Mouse (Mus musculus) forebrain, embryonic 15.5 days (tissue): ENCODE data around the gene Tctn1. TPM values are rescaled to one million over a fixed set of nuclear protein-coding genes. Genes with fewer than 3 reads are reported as not detected.

ENCODE experiments used
- ATAC-seq: fragments of 200-750 bp; cut with Nextera tagmentation; replicated peaks from 2 replicates; pipeline ENCODE4 v1.8.0; 2017; ENCODE audit warnings: mild to moderate bottlenecking, moderate TSS enrichment, moderate library complexity
- H3K27ac ChIP-seq: fragments of 300-500 bp; sonication (generic); replicated peaks from 2 replicates; pipeline ENCODE4 v1.5.1; 2015; ENCODE audit warnings: mild to moderate bottlenecking, inconsistent platforms
- H3K27me3 ChIP-seq: fragments of 300-500 bp; sonication (generic); 2 replicates; pipeline ENCODE4 v1.6.1; 2015; ENCODE audit warnings: inconsistent platforms
- H3K36me3 ChIP-seq: fragments of 300-500 bp; sonication (generic); 2 replicates; pipeline ENCODE4 v1.6.1; 2015; ENCODE audit warnings: mild to moderate bottlenecking, inconsistent platforms
- H3K4me1 ChIP-seq: fragments of 300-500 bp; sonication (generic); 2 replicates; pipeline ENCODE4 v1.6.1; 2015; ENCODE audit warnings: inconsistent platforms
- H3K4me2 ChIP-seq: fragments of 300-500 bp; sonication (generic); replicated peaks from 2 replicates; pipeline ENCODE4 v1.6.1; 2015; ENCODE audit warnings: mild to moderate bottlenecking, inconsistent platforms
- H3K4me3 ChIP-seq: fragments of 300-500 bp; sonication (generic); 2 replicates; pipeline ENCODE4 v1.5.1; 2015; ENCODE audit warnings: mild to moderate bottlenecking, inconsistent platforms
- H3K9ac ChIP-seq: fragments of 300-500 bp; sonication (generic); replicated peaks from 2 replicates; pipeline ENCODE4 v1.6.1; 2015; ENCODE audit warnings: mild to moderate bottlenecking, inconsistent platforms
- H3K9me3 ChIP-seq: fragments of 300-500 bp; sonication (generic); 2 replicates; pipeline ENCODE4 v1.6.1; 2016; ENCODE audit warnings: inconsistent platforms
- WGBS: fragments of 180-500 bp; shearing (Covaris S2); methylation state at CpG from one replicate; pipeline ENCODE4 v1.1.7; 2015; ENCODE audit warnings: mixed read lengths; 5-methylcytosine and 5-hydroxymethylcytosine counted together
- polyA plus RNA-seq: library from polyadenylated mRNA; unstranded; fragments of >200 nt; fragmentation: Nextera tagmentation; extraction: Ambion mirVana; gene quantifications from 2 replicates; pipeline ENCODE4 v1.2.1, GENCODE M21; 2015

The Tctn1 gene
- polyA plus RNA-seq, 1 experiment from 2014 or later, result 4.2 TPM

DNA sequence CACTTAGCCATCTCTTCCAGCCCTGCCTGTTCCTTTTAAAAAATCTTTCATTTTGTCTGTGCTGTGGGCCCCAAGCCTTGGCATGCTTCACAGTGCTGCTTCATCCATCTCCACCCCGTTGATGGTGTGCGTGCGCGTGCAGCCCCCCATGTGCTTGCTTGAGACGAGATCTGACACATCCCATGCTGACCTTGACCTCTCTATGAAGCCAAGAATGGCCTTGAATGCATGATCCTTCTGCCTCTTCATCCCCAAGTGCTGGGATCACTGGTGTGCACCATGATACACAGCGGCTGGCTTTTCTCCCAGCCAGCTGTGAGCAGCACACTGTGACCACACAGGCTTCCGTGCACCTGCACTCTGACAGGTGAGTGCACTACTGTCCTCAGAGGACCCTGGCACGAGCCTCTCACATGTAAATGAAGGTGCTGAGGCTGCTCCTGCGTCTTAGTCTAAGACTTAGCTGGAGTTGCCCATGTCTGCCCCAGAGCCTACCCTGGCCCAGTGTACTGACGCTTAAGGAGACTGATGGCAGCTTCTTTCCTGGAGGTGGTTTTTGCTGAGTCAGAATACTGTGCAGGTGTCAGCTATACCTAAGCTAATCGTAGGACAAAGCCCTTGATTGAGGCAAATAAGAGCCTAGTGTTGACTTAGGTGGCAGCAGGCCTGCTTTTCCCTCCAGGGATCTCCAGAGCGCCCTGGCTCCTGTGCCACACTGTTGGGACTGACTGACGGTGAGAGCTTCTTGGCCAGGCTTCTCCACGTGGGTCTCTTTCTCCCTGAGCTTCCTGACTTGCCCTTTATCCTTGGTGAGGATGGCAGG is 31.1 kb upstream of the Tctn1 start:
- Histone ChIP-seq H3K27ac (0 out of 2 replicates have a peak overlapping the region, but pooled peaks have one; percentile 25), H3K36me3 (no peaks in the 10 kb centered on the region), H3K4me3 (no peak overlapping the region), H3K4me2 (no peak overlapping the region), H3K9ac (no peak overlapping the region), H3K4me1 (peaks cover 18% of the 10 kb centered on the region), H3K9me3 (no peaks in the 10 kb centered on the region), H3K27me3 (no peaks in the 10 kb centered on the region)
- no peak for ATAC-seq
- 76% methylated on average over 14 of the region's 14 CpGs for WGBS

- Histone ChIP-seq H3K9me3 (no peaks in the 10 kb centered on the region), H3K36me3 (0 out of 2 replicates have a peak, but pooled peaks cover 3% of the 10 kb centered on the region), H3K4me1 (peaks cover 18% of the 10 kb centered on the region), H3K9ac (no peak overlapping the region), H3K4me2 (no peak overlapping the region), H3K27ac (peak overlapping the region; percentile 25), H3K27me3 (no peaks in the 10 kb centered on the region), H3K4me3 (no peak overlapping the region)
- ATAC-seq, result no peak
- 60% methylated on average over 3 of the region's 3 CpGs for WGBS
These were observed 30.0 kb upstream of the Tctn1 start for GRCm38 (mm10) chr5:122294219-122294735.

- Histone ChIP-seq H3K27me3 (no peaks in the 10 kb centered on the region), H3K27ac (no peak overlapping the region), H3K9ac (no peak overlapping the region), H3K4me3 (no peak overlapping the region), H3K36me3 (0 out of 2 replicates have a peak, but pooled peaks cover 3% of the 10 kb centered on the region), H3K4me1 (peaks cover 18% of the 10 kb centered on the region), H3K4me2 (no peak overlapping the region), H3K9me3 (no peaks in the 10 kb centered on the region)
- no peak for ATAC-seq
- WGBS, result 86% methylated on average over 6 of the region's 6 CpGs
These were observed 28.9 kb upstream of the Tctn1 start for GRCm38 (mm10) chr5:122293131-122293530.

GRCm38 (mm10) chr5:122291553-122292339 is 27.5 kb upstream of the Tctn1 start:
- ATAC-seq, result no peak
- Histone ChIP-seq H3K27ac (no peak overlapping the region), H3K9ac (no peak overlapping the region), H3K4me2 (no peak overlapping the region), H3K27me3 (no peaks in the 10 kb centered on the region), H3K4me3 (no peak overlapping the region), H3K36me3 (0 out of 2 replicates have a peak, but pooled peaks cover 3% of the 10 kb centered on the region), H3K9me3 (no peaks in the 10 kb centered on the region), H3K4me1 (peaks cover 19% of the 10 kb centered on the region)
- 68% methylated on average over 17 of the region's 17 CpGs for WGBS

GRCm38 (mm10) chr5:122291149-122291548 is 26.9 kb upstream of the Tctn1 start:
- whole genome bisulfite sequencing, result 66% methylated on average over 6 of the region's 6 CpGs
- no peak overlapping the region for H3K27ac ChIP-seq
- H3K9me3 ChIP-seq, result no peaks in the 10 kb centered on the region
- H3K36me3 ChIP-seq, result 0 out of 2 replicates have a peak, but pooled peaks cover 3% of the 10 kb centered on the region
- ATAC-seq, result no peak
- H3K9ac ChIP-seq, result no peak overlapping the region
- H3K4me2 ChIP-seq, result no peak overlapping the region
- no peak overlapping the region for H3K4me3 ChIP-seq
- peaks cover 24% of the 10 kb centered on the region for H3K4me1 ChIP-seq
- H3K27me3 ChIP-seq, result no peaks in the 10 kb centered on the region

- no peaks in the 10 kb centered on the region for H3K27me3 ChIP-seq
- ATAC-seq, result no peak
- H3K4me2 ChIP-seq, result no peak overlapping the region
- no peak overlapping the region for H3K27ac ChIP-seq
- H3K4me1 ChIP-seq, result peaks cover 19% of the 10 kb centered on the region
- H3K4me3 ChIP-seq, result no peak overlapping the region
- no peak overlapping the region for H3K9ac ChIP-seq
- 0 out of 2 replicates have a peak, but pooled peaks cover 3% of the 10 kb centered on the region for H3K36me3 ChIP-seq
- 90% methylated on average over 4 of the region's 4 CpGs for WGBS
- H3K9me3 ChIP-seq, result no peaks in the 10 kb centered on the region
These were observed 24.0 kb upstream of the Tctn1 start for GRCm38 (mm10) chr5:122288147-122288811.

GRCm38 (mm10) chr5:122287026-122287425 is 22.8 kb upstream of the Tctn1 start:
- ATAC-seq, result no peak
- 95% methylated on average over 4 of the region's 4 CpGs for WGBS
- H3K36me3 ChIP-seq, result 0 out of 2 replicates have a peak, but pooled peaks cover 3% of the 10 kb centered on the region
- H3K4me2 ChIP-seq, result no peak overlapping the region
- peaks cover 19% of the 10 kb centered on the region for H3K4me1 ChIP-seq
- no peak overlapping the region for H3K4me3 ChIP-seq
- H3K27me3 ChIP-seq, result no peaks in the 10 kb centered on the region
- H3K27ac ChIP-seq, result no peak overlapping the region
- no peak overlapping the region for H3K9ac ChIP-seq
- H3K9me3 ChIP-seq, result no peaks in the 10 kb centered on the region

- Histone ChIP-seq H3K4me1 (peaks cover 19% of the 10 kb centered on the region), H3K27ac (no peak overlapping the region), H3K9ac (no peak overlapping the region), H3K4me3 (no peak overlapping the region), H3K4me2 (0 out of 2 replicates have a peak overlapping the region, but pooled peaks have one; percentile 87), H3K9me3 (no peaks in the 10 kb centered on the region), H3K27me3 (no peaks in the 10 kb centered on the region), H3K36me3 (0 out of 2 replicates have a peak, but pooled peaks cover 3% of the 10 kb centered on the region)
- ATAC-seq, result no peak
- 86% methylated on average over 10 of the region's 10 CpGs for WGBS
These were observed 21.9 kb upstream of the Tctn1 start for GRCm38 (mm10) chr5:122286191-122286590.

- H3K9me3 ChIP-seq, result no peaks in the 10 kb centered on the region
- H3K4me2 ChIP-seq, result peak overlapping the region; percentile 87
- no peak overlapping the region for H3K27ac ChIP-seq
- H3K9ac ChIP-seq, result peak overlapping the region; percentile 76; the same call in 1 of the 2 replicates
- no peak for ATAC-seq
- H3K36me3 ChIP-seq, result 0 out of 2 replicates have a peak, but pooled peaks cover 3% of the 10 kb centered on the region
- H3K4me1 ChIP-seq, result peaks cover 21% of the 10 kb centered on the region
- H3K27me3 ChIP-seq, result no peaks in the 10 kb centered on the region
- H3K4me3 ChIP-seq, result peak overlapping the region; percentile 65
- 52% methylated on average over 7 of the region's 7 CpGs for WGBS
These were observed 21.5 kb upstream of the Tctn1 start for GRCm38 (mm10) chr5:122285767-122286150.

DNA sequence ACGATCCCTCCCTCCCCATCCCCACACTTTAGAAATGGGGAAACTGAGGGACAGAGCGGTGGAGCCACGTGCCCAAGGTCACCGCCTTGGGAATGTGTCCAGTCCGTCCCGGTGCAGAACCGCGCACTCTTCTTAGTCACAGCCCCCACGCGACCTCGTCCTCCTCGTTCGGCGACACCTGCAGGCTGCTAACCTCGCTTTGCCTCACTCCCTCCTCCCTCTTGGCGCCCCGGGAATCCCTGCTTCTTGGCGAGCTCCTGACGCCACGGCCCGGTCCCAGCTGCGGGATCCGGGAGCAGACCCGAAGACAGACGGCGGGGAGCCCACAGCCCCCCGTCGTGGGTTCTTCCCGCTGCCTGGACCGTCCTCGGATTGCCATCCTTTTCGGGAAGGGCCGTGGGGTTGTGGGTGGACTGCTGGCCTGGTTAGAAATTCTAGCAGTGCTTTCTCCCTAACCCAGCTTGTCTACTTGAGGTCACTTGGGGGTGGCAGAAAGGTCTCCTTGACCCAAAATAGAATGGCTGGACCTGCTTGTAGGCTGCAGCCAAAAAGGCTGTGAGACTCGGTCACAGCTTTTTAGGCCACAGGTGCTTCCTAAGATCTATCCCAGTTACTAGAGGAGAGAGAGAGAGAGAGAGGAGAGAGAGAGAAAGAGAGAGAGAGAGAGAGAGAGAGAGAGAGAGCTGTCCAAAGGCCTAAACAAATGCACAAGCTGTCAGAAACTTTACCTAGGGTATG is 20.9 kb upstream of the Tctn1 start:
- ATAC-seq, result no peak; the same call in none of the 2 replicates
- no peaks in the 10 kb centered on the region for H3K9me3 ChIP-seq
- under 1% methylated on average over 34 of the region's 34 CpGs for WGBS
- peaks cover 23% of the 10 kb centered on the region for H3K4me1 ChIP-seq
- 0 out of 2 replicates have a peak, but pooled peaks cover 3% of the 10 kb centered on the region for H3K36me3 ChIP-seq
- no peaks in the 10 kb centered on the region for H3K27me3 ChIP-seq
- H3K9ac ChIP-seq, result peak overlapping the region; percentile 76
- peak overlapping the region; percentile 87 for H3K27ac ChIP-seq
- H3K4me3 ChIP-seq, result peak overlapping the region; percentile 65
- peak overlapping the region; percentile 87 for H3K4me2 ChIP-seq
